Mouse (Mus musculus) hindbrain, embryonic 14.5 days (tissue): ENCODE data around the gene Gm43518. TPM values are rescaled to one million over a fixed set of nuclear protein-coding genes. Genes with fewer than 3 reads are reported as not detected.

ENCODE experiments used
- ATAC-seq: fragments of 200-750 bp; cut with Nextera tagmentation; 2 replicates; pipeline ENCODE4 v1.8.0; 2017; ENCODE audit warnings: moderate number of reproducible peaks, mild to moderate bottlenecking, moderate TSS enrichment, moderate library complexity; ENCODE audit not compliant: low FRiP score
- DNase-seq: peaks from one replicate; pipeline ENCODE4 v3.0.0-alpha.2; 2015; ENCODE audit warnings: low spot score
- H3K27ac ChIP-seq: fragments of 300-500 bp; sonication (generic); 2 replicates; pipeline ENCODE4 v1.5.1; 2014; ENCODE audit warnings: mild to moderate bottlenecking, moderate library complexity
- H3K27me3 ChIP-seq: fragments of 300-500 bp; sonication (generic); 2 replicates; pipeline ENCODE4 v1.6.1; 2014; ENCODE audit warnings: mild to moderate bottlenecking, low read length, mixed read lengths; ENCODE audit not compliant: control insufficient read depth, insufficient read depth
- H3K36me3 ChIP-seq: fragments of 300-500 bp; sonication (generic); replicated peaks from 2 replicates; pipeline ENCODE4 v1.6.1; 2014; ENCODE audit not compliant: control insufficient read depth, insufficient read depth
- H3K4me1 ChIP-seq: fragments of 300-500 bp; sonication (generic); replicated peaks from 2 replicates; pipeline ENCODE4 v1.6.1; 2014; ENCODE audit warnings: antibody characterized with exemption, low read length, mixed read lengths; ENCODE audit not compliant: control insufficient read depth, insufficient read depth
- H3K4me2 ChIP-seq: fragments of 300-500 bp; sonication (generic); replicated peaks from 2 replicates; pipeline ENCODE4 v1.6.1; 2014; ENCODE audit warnings: mild to moderate bottlenecking, moderate library complexity
- H3K4me3 ChIP-seq: fragments of 300-500 bp; sonication (generic); replicated peaks from 2 replicates; pipeline ENCODE4 v1.5.1; 2014; ENCODE audit warnings: mild to moderate bottlenecking, low read length
- H3K9ac ChIP-seq: fragments of 300-500 bp; sonication (generic); 2 replicates; pipeline ENCODE4 v1.6.1; 2014
- H3K9me3 ChIP-seq: fragments of 300-500 bp; sonication (generic); 2 replicates; pipeline ENCODE4 v1.6.1; 2016; ENCODE audit warnings: low read length; ENCODE audit not compliant: control insufficient read depth
- WGBS: fragments of 180-500 bp; shearing (Covaris S2); extraction: QIAGEN DNeasy Blood & Tissue Kit; methylation state at CpG from one replicate; pipeline ENCODE4 v1.1.7; 2014; 5-methylcytosine and 5-hydroxymethylcytosine counted together
- polyA plus RNA-seq: library from polyadenylated mRNA; unstranded; fragments of >200 nt; fragmentation: Nextera tagmentation; extraction: Ambion mirVana; gene quantifications from 2 replicates; pipeline ENCODE4 v1.2.1, GENCODE M21; 2014

The Gm43518 gene
- polyA plus RNA-seq, 1 experiment from 2014 or later, result 2.6 TPM

DNA sequence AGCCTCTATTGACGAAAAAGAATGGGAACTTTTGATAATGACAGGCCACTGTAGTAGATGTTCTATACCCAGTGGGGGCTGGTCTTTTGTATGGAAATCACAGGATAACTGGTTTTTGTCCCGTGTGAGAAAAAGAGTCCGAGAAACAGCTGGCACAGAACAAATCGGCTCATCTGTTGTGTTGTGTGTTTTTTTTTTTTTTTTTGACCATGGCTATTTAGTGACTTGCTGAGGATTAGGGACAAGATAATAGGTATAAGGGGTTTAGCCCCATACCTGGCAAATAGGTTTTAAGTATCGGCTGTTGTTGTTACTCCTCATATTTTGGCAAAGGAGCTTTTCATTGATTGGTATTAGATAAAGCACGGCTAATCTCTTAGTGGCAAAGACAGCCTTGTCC is 45.2 kb downstream of the Gm43518 start:
- Histone ChIP-seq H3K4me3 (no peak overlapping the region), H3K9ac (no peak overlapping the region), H3K9me3 (no peaks in the 10 kb centered on the region), H3K4me2 (no peak overlapping the region), H3K36me3 (no peaks in the 10 kb centered on the region), H3K27ac (no peak overlapping the region), H3K27me3 (peaks cover 9% of the 10 kb centered on the region), H3K4me1 (peaks cover 24% of the 10 kb centered on the region)
- no peak for DNase-seq
- 48% methylated on average over 6 of the region's 6 CpGs for WGBS
- no peak for ATAC-seq

GRCm38 (mm10) chr5:123973299-123974178 is 46.3 kb downstream of the Gm43518 start, which contains the start of gene Hip1r:
Hip1r (plus strand) TSS chr5:123973628.
- H3K9ac ChIP-seq, result peak within 1 kb of the TSS; percentile 85
- H3K4me1 ChIP-seq, result peaks cover 24% of the 10 kb centered on the region
- H3K36me3 ChIP-seq, result no peaks in the 10 kb centered on the region
- ATAC-seq (peak; percentile 77), DNase-seq (peak; percentile 58)
- peak within 1 kb of the TSS; percentile 83 for H3K4me2 ChIP-seq
- peaks cover 9% of the 10 kb centered on the region for H3K27me3 ChIP-seq
- peak within 1 kb of the TSS; percentile 73 for H3K4me3 ChIP-seq
- under 1% methylated on average over 95 of the region's 106 CpGs for WGBS
- no peaks in the 10 kb centered on the region for H3K9me3 ChIP-seq
- peak within 1 kb of the TSS; percentile 41; the same call in 1 of the 2 replicates for H3K27ac ChIP-seq

GRCm38 (mm10) chr5:123974179-123974485 is 46.9 kb downstream of the Gm43518 start:
- no peaks in the 10 kb centered on the region for H3K9me3 ChIP-seq
- H3K4me3 ChIP-seq, result peak overlapping the region; percentile 73
- H3K27me3 ChIP-seq, result peaks cover 9% of the 10 kb centered on the region
- 1% methylated on average over 14 of the region's 14 CpGs for WGBS
- H3K36me3 ChIP-seq, result no peaks in the 10 kb centered on the region
- DNase-seq (no peak), ATAC-seq (0 out of 2 replicates have a peak, but pooled peaks have one; percentile 5)
- peak overlapping the region; percentile 41; the same call in 1 of the 2 replicates for H3K27ac ChIP-seq
- H3K4me1 ChIP-seq, result peaks cover 24% of the 10 kb centered on the region
- H3K4me2 ChIP-seq, result peak overlapping the region; percentile 83
- peak overlapping the region; percentile 85 for H3K9ac ChIP-seq

DNA sequence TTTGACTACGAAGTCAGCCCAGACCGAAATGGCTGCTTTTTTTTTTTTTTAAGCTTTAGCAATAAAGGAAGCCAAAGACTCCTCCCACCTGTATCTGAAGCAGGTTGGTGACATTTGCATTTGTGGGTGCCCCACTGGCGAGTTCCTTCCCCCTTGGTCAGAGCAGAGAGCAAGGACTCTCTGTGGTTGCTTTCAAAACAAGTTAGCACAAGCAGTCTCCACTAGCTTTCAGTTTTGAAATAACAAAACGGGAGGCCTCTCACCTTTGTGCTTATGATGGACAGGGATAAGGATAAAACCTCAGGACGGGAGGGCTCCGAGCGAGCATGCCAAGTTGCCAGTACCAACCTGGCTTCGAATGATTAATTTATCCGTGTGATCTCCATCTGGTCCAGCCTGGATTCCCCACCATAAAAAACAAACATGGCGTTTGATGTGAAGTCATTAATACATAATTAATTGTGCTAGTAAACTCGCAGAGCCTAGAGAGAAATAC is 47.4 kb downstream of the Gm43518 start:
- Histone ChIP-seq H3K27me3 (peaks cover 9% of the 10 kb centered on the region), H3K27ac (no peak overlapping the region), H3K4me3 (peak overlapping the region; percentile 73), H3K9ac (peak overlapping the region; percentile 85), H3K4me2 (peak overlapping the region; percentile 83), H3K9me3 (no peaks in the 10 kb centered on the region), H3K4me1 (peaks cover 24% of the 10 kb centered on the region), H3K36me3 (no peaks in the 10 kb centered on the region)
- DNase-seq (peak; percentile 37), ATAC-seq (no peak)
- WGBS, result 22% methylated on average over 11 of the region's 11 CpGs

DNA sequence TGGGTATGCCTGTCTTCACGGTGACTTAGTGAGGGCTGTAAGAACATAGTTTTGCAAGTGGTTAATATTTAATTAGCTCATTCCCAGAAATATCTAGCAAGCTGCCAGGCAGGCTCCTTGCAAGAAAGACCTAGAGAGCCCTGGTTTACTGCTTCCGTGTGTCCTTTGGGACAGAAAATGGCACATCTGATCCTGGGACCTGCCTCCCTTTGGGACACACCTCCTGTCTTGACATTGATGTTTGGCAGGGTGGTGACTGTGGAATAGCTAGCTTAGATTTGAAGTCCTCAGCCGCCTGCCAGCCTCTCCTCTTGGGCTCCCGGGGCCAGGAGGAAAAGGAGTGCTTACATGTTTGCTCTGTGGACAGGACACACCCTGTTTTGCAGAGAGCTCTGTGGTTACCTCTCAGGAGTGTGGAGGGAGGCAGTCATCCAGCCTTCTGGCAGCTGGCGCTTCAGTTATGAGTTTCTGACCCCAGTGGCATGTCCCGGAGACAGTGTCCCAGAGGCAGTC is 48.5 kb downstream of the Gm43518 start:
- peaks cover 24% of the 10 kb centered on the region for H3K4me1 ChIP-seq
- DNase-seq (no peak), ATAC-seq (no peak)
- no peak overlapping the region for H3K4me3 ChIP-seq
- no peaks in the 10 kb centered on the region for H3K9me3 ChIP-seq
- no peak overlapping the region for H3K9ac ChIP-seq
- H3K27me3 ChIP-seq, result peaks cover 9% of the 10 kb centered on the region
- no peaks in the 10 kb centered on the region for H3K36me3 ChIP-seq
- 68% methylated on average over 6 of the region's 6 CpGs for WGBS
- no peak overlapping the region for H3K27ac ChIP-seq
- peak overlapping the region; percentile 83; the same call in 1 of the 2 replicates for H3K4me2 ChIP-seq

GRCm38 (mm10) chr5:123977231-123977630 is 50.0 kb downstream of the Gm43518 start:
- DNase-seq (no peak), ATAC-seq (no peak)
- Histone ChIP-seq H3K9me3 (no peaks in the 10 kb centered on the region), H3K4me3 (no peak overlapping the region), H3K27ac (no peak overlapping the region), H3K4me1 (peaks cover 24% of the 10 kb centered on the region), H3K9ac (no peak overlapping the region), H3K4me2 (no peak overlapping the region), H3K36me3 (no peaks in the 10 kb centered on the region), H3K27me3 (peaks cover 9% of the 10 kb centered on the region)
- WGBS, result 47% methylated on average over 3 of the region's 3 CpGs

DNA sequence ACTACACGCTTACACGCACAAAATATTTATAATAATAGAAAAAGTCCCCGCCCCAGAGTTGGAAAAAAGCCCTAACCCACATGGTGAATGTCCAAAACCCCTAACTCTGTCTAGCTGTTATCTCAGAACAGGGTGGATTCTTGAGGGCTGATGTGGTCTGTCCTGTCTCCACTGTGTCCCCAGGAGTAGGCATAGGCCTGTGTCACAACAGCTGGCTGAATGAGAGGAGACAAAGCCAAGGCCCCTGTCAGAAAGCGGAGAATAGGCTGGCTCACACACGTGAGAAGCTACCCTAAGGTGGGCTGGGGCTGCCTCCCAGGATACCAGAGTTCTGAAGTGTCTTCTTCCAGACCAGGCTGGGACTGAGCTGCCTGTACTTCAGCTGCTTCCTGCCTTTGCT is 50.9 kb downstream of the Gm43518 start:
- 77% methylated on average over 5 of the region's 5 CpGs for WGBS
- Histone ChIP-seq H3K27me3 (peaks cover 9% of the 10 kb centered on the region), H3K36me3 (no peaks in the 10 kb centered on the region), H3K4me2 (no peak overlapping the region), H3K9me3 (no peaks in the 10 kb centered on the region), H3K4me1 (peaks cover 23% of the 10 kb centered on the region), H3K4me3 (no peak overlapping the region), H3K27ac (no peak overlapping the region), H3K9ac (no peak overlapping the region)
- ATAC-seq (no peak), DNase-seq (no peak)

DNA sequence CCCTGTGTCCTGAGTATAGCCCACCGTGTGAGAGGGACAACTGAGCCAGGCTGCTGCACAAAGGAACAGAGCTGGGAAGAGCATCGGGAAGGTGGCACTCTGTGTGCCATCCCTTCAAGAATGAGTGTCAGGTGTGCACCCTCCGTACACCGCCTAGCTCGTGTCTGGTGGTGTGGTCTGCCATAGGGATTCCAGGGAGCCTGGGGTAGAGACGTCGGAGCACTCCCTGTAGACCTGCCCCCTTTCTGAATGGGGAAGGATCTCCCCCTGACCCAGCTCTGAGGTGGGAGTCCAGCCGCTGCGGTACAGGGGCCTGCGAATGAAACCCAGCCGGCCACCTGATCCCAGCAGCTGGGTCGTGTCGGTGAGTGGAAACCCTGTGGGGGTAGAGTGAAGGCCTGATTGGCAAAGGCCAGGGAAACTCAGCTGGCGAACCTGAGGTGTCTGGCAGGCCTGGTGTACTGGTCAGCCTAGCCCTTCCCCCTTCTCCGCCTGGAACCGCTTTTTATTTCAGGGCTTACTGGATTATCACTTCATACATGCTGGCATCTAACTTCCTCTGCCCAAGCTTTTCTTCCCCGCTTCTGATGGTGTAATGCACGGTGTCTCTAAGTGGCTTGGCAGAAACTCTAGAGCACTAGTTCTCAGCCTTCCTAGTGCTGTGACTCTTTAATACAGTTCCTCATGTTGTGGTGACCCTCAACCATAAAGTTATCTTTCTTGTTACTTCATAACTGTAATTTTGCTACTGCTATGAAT is 52.2 kb downstream of the Gm43518 start:
- no peak for ATAC-seq
- peaks cover 9% of the 10 kb centered on the region for H3K27me3 ChIP-seq
- no peak overlapping the region for H3K4me3 ChIP-seq
- H3K36me3 ChIP-seq, result no peaks in the 10 kb centered on the region
- no peak overlapping the region for H3K27ac ChIP-seq
- no peaks in the 10 kb centered on the region for H3K9me3 ChIP-seq
- H3K4me1 ChIP-seq, result peaks cover 19% of the 10 kb centered on the region
- H3K9ac ChIP-seq, result no peak overlapping the region
- no peak for DNase-seq
- 67% methylated on average over 18 of the region's 18 CpGs for WGBS
- no peak overlapping the region for H3K4me2 ChIP-seq

DNA sequence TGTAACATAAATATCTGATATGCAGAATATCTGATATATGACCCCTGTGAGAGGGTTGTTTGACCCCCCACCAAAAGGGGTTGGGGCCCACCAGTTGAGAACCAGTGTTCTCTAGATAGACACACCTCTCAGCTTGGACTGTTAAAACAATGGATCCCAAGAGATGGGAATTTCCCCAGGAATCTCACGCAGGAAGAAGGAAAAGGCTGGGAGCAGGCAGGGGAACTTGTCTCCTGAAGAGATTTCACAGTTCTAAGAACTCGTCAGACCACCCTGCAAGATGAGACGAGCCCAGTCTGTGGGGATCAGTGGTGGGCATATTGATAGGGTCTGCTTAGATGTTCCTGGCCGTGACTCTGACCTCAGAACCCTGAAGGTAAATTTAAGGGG is 52.8 kb downstream of the Gm43518 start:
- no peak for ATAC-seq
- H3K27ac ChIP-seq, result no peak overlapping the region
- no peak overlapping the region for H3K9ac ChIP-seq
- WGBS, result 69% methylated on average over 4 of the region's 4 CpGs
- no peak overlapping the region for H3K4me3 ChIP-seq
- H3K9me3 ChIP-seq, result no peaks in the 10 kb centered on the region
- peaks cover 14% of the 10 kb centered on the region for H3K4me1 ChIP-seq
- no peaks in the 10 kb centered on the region for H3K36me3 ChIP-seq
- H3K4me2 ChIP-seq, result no peak overlapping the region
- DNase-seq, result no peak
- H3K27me3 ChIP-seq, result peaks cover 9% of the 10 kb centered on the region
